Mouse (Mus musculus) thymus, adult 2 months (tissue): Measurements from ENCODE around the gene Mrps18a. TPM values are rescaled to one million over a fixed set of nuclear protein-coding genes. Genes with fewer than 3 reads are reported as not detected.

Experiments
- DNase-seq: peaks from one replicate; pipeline ENCODE4 v3.0.0; 2021
- H3K27ac ChIP-seq: fragments of 200-500 bp; 2 replicates; pipeline ENCODE4 v1.5.1; 2012; ENCODE audit warnings: low read length, control low read depth; ENCODE audit not compliant: control insufficient read depth, insufficient read depth
- H3K27me3 ChIP-seq: fragments of 200-500 bp; 2 replicates; pipeline ENCODE4 v1.6.1; 2012; ENCODE audit warnings: mild to moderate bottlenecking, low read length, moderate library complexity, mixed read lengths; ENCODE audit not compliant: control insufficient read depth, insufficient read depth
- H3K36me3 ChIP-seq: fragments of 200-500 bp; 2 replicates; pipeline ENCODE4 v1.6.1; 2012; ENCODE audit warnings: mild to moderate bottlenecking, low read length, moderate library complexity; ENCODE audit not compliant: control insufficient read depth, insufficient read depth
- H3K4me1 ChIP-seq: fragments of 200-500 bp; replicated peaks from 2 replicates; pipeline ENCODE4 v1.6.1; 2012; ENCODE audit warnings: low read length; ENCODE audit not compliant: control insufficient read depth, insufficient read depth
- H3K4me3 ChIP-seq: fragments of 200-500 bp; 2 replicates; pipeline ENCODE4 v1.5.1; 2012; ENCODE audit warnings: mild to moderate bottlenecking, low read length, control low read depth, moderate library complexity; ENCODE audit not compliant: control insufficient read depth, insufficient read depth
- CTCF ChIP-seq: fragments of 200-500 bp; IDR thresholded peaks from 2 replicates; pipeline ENCODE4 v1.5.1; 2012; ENCODE audit warnings: mild to moderate bottlenecking, control low read depth, low read length, moderate library complexity, borderline replicate concordance; ENCODE audit not compliant: control insufficient read depth, poor library complexity, insufficient read depth; ENCODE audit errors: extremely low read depth
- POLR2A ChIP-seq: fragments of 200-500 bp; IDR thresholded peaks from 2 replicates; pipeline ENCODE4 v1.6.1; 2012; ENCODE audit warnings: mild to moderate bottlenecking, low read length, control low read depth, moderate library complexity; ENCODE audit not compliant: control insufficient read depth, poor library complexity, insufficient read depth; ENCODE audit errors: extremely low read depth
- WGBS: fragments of 180-500 bp; shearing (Covaris S2); methylation state at CpG from one replicate; pipeline ENCODE4 v1.1.7; 2018; 5-methylcytosine and 5-hydroxymethylcytosine counted together
- polyA plus RNA-seq: library from polyadenylated mRNA; depleted of rRNA; stranded (reverse); fragments of >200 nt; gene quantifications from 2 replicates; pipeline ENCODE4 v1.2.3, GENCODE M21; 2012

The Mrps18a gene
- polyA plus RNA-seq, 1 experiment: 56.4 TPM

GRCm38 (mm10) chr17:46138563-46139236 lies 27.9 kb downstream of the Mrps18a start:
- no peak for DNase-seq
- Histone ChIP-seq H3K27ac (no peak overlapping the region), H3K36me3 (no peaks in the 10 kb centered on the region), H3K27me3 (no peaks in the 10 kb centered on the region), H3K4me3 (no peak overlapping the region), H3K4me1 (peaks cover 5% of the 10 kb centered on the region)
- no peak for TF ChIP-seq POLR2A
- TF ChIP-seq CTCF: no peak
- 67% methylated on average over 8 of the region's 8 CpGs for WGBS

DNA sequence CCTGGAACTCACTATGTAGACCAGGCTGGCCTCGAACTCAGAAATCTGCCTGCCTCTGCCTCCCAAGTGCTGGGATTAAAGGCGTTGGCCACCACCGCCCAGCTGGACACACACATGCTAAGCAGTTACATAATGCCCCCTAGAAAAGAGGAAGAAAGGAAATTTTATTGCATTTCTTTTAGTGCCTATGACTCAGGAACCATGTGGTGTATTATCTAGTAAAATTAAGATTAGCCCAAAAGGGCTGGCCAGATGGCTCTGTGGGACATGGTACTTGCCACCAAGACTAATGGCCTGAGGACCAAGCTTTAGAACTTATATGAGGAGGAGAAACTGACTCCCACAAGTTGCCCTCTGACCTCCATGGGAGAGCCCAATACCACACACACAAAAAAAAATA lies 29.1 kb downstream of the Mrps18a start:
- Histone ChIP-seq H3K36me3 (no peaks in the 10 kb centered on the region), H3K27ac (no peak overlapping the region), H3K27me3 (no peaks in the 10 kb centered on the region), H3K4me3 (no peak overlapping the region), H3K4me1 (peaks cover 10% of the 10 kb centered on the region)
- TF ChIP-seq POLR2A: no peak
- TF ChIP-seq CTCF: no peak
- 90% methylated on average over 3 of the region's 3 CpGs for WGBS
- no peak for DNase-seq

- 7% methylated on average over 37 of the region's 37 CpGs for WGBS
These were observed 33.0 kb downstream of the Mrps18a start, which contains the start of gene Rsph9 for GRCm38 (mm10) chr17:46143578-46144423. Gene Rsph9 (minus strand): TSS chr17:46144216.

DNA sequence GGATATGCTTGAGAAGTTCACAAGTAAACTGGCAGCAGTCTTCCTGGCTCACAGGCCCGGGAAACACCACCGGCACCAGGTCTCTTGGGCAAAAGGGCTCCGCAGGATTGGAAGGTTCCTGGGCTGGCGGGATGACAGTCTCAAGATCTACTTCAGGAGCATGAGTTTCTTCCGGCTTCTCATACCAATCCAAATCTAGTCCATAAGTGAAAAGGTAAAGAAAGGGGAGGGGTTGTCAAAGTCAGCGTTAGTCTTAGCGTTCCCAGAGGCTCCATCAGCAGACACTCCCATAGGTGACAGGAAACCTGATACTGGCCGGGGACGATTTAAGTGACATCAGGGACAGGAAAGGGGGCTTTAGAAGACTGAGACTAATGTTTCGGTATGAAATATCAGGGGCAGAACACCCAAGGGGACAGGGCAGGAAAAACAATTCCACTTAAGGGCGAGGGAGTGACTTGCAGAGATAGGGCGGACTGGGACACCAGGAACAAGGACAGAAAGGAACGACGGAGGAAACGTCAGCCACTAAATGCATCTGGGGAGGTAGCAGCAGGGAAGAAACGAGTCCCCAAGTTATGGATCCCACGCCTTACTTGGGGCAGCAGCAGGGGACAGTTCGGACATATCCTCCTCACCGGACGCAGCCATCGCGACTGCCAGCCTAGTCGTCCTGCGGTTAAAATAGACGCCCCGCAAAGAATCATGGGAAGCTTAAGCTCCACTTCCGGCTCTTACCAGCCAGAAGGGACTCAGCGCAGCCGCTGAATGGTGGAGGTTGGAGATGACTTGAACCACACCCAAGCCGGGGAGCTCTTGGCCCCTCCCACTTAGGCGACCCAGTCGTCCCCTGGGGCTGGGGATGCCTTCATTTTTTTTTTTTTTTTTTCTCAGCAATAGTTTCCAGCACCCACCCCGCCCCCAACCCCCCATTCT lies 42.3 kb downstream of the Mrps18a start, which contains the start of gene Mad2l1bp:
Mad2l1bp (minus strand) TSS at position 707 of the 936 bp plus-strand sequence.
- 2% methylated on average over 33 of the region's 33 CpGs for WGBS
- DNase-seq: peak; percentile 90
- peak within 1 kb of the TSS; percentile 70 for H3K27ac ChIP-seq
- H3K36me3 ChIP-seq: peaks cover 9% of the 10 kb centered on the region; the same call in 1 of the 2 replicates
- no peaks in the 10 kb centered on the region for H3K27me3 ChIP-seq
- 0 out of 2 replicates have a peak, but pooled peaks have one; percentile 31 for TF ChIP-seq CTCF
- TF ChIP-seq POLR2A: peak; percentile 88
- peaks cover 10% of the 10 kb centered on the region; the same call in 1 of the 2 replicates for H3K4me1 ChIP-seq
- H3K4me3 ChIP-seq: peak within 1 kb of the TSS; percentile 66

More at GRCm38 (mm10) chr17:46143578-46144423, 33.0 kb downstream of the Mrps18a start, which contains the start of gene Rsph9:
- Histone ChIP-seq H3K4me1 (peaks cover 10% of the 10 kb centered on the region), H3K36me3 (peaks cover 20% of the 10 kb centered on the region), H3K27me3 (no peaks in the 10 kb centered on the region), H3K27ac (no peak within 1 kb of the TSS), H3K4me3 (peak within 1 kb of the TSS; percentile 44)
- TF ChIP-seq POLR2A (no peak), CTCF (no peak)
- peak; percentile 75 for DNase-seq

GRCm38 (mm10) chr17:46154336-46154735 lies 43.5 kb downstream of the Mrps18a start:
- no peaks in the 10 kb centered on the region for H3K27me3 ChIP-seq
- H3K36me3 ChIP-seq: no peaks in the 10 kb centered on the region
- peaks cover 10% of the 10 kb centered on the region; the same call in 1 of the 2 replicates for H3K4me1 ChIP-seq
- TF ChIP-seq CTCF (no peak), POLR2A (no peak)
- H3K4me3 ChIP-seq: no peak overlapping the region
- H3K27ac ChIP-seq: no peak overlapping the region
- DNase-seq: no peak
- 71% methylated on average over 3 of the region's 3 CpGs for whole genome bisulfite sequencing
